In genomic region chr4:43729794-43730550, GRCm38 (mm10) we compare ENCODE assay signal across 9 mouse cellular contexts. TPM values are rescaled to one million over a fixed set of nuclear protein-coding genes. Genes with fewer than 3 reads are reported as not detected.
DNase-seq lines count a peak whose midpoint lies in the region; ATAC-seq lines count a peak whose summit lies in the region.
"Had no signal": no experiment of that assay in that cellular context is flagged by ENCODE, and none has a peak within 500 bp of the region (broad histone marks: within the 10 kb centered on the region; RNA-seq: fewer than 3 reads in every experiment).

Gene Spaar, plus strand, starts transcription at chr4:43730034.

- 32% methylated on average over 14 of the region's 14 CpGs for WGBS in heart, embryonic 16.5 days
- WGBS in limb, embryonic 12.5 days = 65% methylated on average over 14 of the region's 14 CpGs

- no peaks in the 10 kb centered on the region for H3K36me3 ChIP-seq in heart, embryonic 16.5 days (ENCODE audit: control insufficient read depth, insufficient read depth)
- H3K36me3 ChIP-seq in limb, embryonic 12.5 days = no peaks in the 10 kb centered on the region

- peak; percentile 47 for DNase-seq in adrenal gland, adult 2 months
- DNase-seq in adrenal gland, postnatal 10 days = no peak
- DNase-seq in thymus, postnatal 10 days (ENCODE audit: low spot score in 2 of 2) = no peak
- no peak for DNase-seq in embryo, embryonic 10.5 days (ENCODE audit: low spot score)
- no peak for DNase-seq in cerebellum, adult 18-20 months

- peak within 1 kb of the TSS; percentile 56 for H3K9ac ChIP-seq in heart, embryonic 16.5 days (ENCODE audit: low read length)
- no peak within 1 kb of the TSS for H3K9ac ChIP-seq in limb, embryonic 12.5 days (replicated peaks)

- peak; percentile 12; the same call in 1 of the 2 replicates for ATAC-seq in heart, embryonic 16.5 days (replicated peaks; ENCODE audit: extremely low read depth, insufficient read depth, low FRiP score)
- ATAC-seq in limb, embryonic 12.5 days (ENCODE audit: insufficient number of reproducible peaks, insufficient read depth, low FRiP score, low TSS enrichment, low read depth) = no peak
- peak; percentile 45; the same call in 1 of the 2 replicates for ATAC-seq in megakaryocyte-erythroid progenitor cell, adult 5-6 weeks (replicated peaks; ENCODE audit: low FRiP score, low TSS enrichment, poor library complexity, severe bottlenecking)

- H3K4me2 ChIP-seq in heart, embryonic 16.5 days (ENCODE audit: low read depth, low read length) = peak within 1 kb of the TSS; percentile 44
- H3K4me2 ChIP-seq in limb, embryonic 12.5 days = no peak within 1 kb of the TSS

- peaks cover 56% of the 10 kb centered on the region for H3K4me1 ChIP-seq in heart, embryonic 16.5 days (ENCODE audit: control insufficient read depth, insufficient read depth, low read length)
- peaks cover 22% of the 10 kb centered on the region for H3K4me1 ChIP-seq in limb, embryonic 12.5 days (replicated peaks)

- no peak within 1 kb of the TSS for H3K4me3 ChIP-seq in heart, embryonic 16.5 days (ENCODE audit: low read length)
- no peak within 1 kb of the TSS for H3K4me3 ChIP-seq in limb, embryonic 12.5 days (replicated peaks)

- 0 out of 2 replicates have a peak, but pooled peaks cover 2% of the 10 kb centered on the region for H3K27me3 ChIP-seq in heart, embryonic 16.5 days (ENCODE audit: control insufficient read depth, insufficient read depth, low read length)
- no peaks in the 10 kb centered on the region for H3K27me3 ChIP-seq in limb, embryonic 12.5 days

- H3K9me3 ChIP-seq in heart, embryonic 16.5 days (replicated peaks; ENCODE audit: control insufficient read depth, low read length) = no peaks in the 10 kb centered on the region
- H3K9me3 ChIP-seq in limb, embryonic 12.5 days = no peaks in the 10 kb centered on the region

- peak within 1 kb of the TSS; percentile 92 for H3K27ac ChIP-seq in heart, embryonic 16.5 days (ENCODE audit: low read length)
- peak within 1 kb of the TSS; percentile 59 for H3K27ac ChIP-seq in limb, embryonic 12.5 days

RNA-seq across cellular contexts. Expression of gene Spaar, which starts in this region (rescaled TPM):
- total RNA-seq in adrenal gland, adult 2 months (2021) = 1 to 10 TPM; 1.5 to 2.4 TPM
- polyA plus RNA-seq in adrenal gland, adult 2 months (2012; rRNA removed) = 2.0 and 2.6 TPM in 2 replicates
- 1 to 10 TPM; 4.1 to 4.3 TPM for total RNA-seq in adrenal gland, postnatal 10 days (2021)
- polyA plus RNA-seq in heart, embryonic 16.5 days (2015; fragmentation: Nextera tagmentation; extraction: Ambion mirVana) = 0.42 and 0.54 TPM in 2 replicates
- polyA plus RNA-seq in limb, embryonic 12.5 days (2016; fragmentation: Nextera tagmentation; extraction: Ambion mirVana) = 0.20 and 0.28 TPM in 2 replicates
- not detected in 2 replicates for total RNA-seq in megakaryocyte-erythroid progenitor cell, adult 5-6 weeks (2014; fragmentation: Nextera tagmentation)
- total RNA-seq in megakaryocyte-erythroid progenitor cell, adult 5-6 weeks (2017) = not detected in 2 replicates
- polyA plus RNA-seq: neural tube, embryonic 11.5 days had no signal

Comparison
In these comparisons a context has a peak if more than half of its experiments do, and no peak if none do; other contexts are left out.
1. Peak in ATAC-seq, H3K27ac ChIP-seq, H3K9ac ChIP-seq and H3K4me2 ChIP-seq in heart, embryonic 16.5 days; RNA of the gene not detected or under 1 TPM.
2. Peak in ATAC-seq in megakaryocyte-erythroid progenitor cell, adult 5-6 weeks; RNA of the gene not detected or under 1 TPM.